Mouse (Mus musculus) heart, embryonic 12.5 days (tissue): ENCODE measurements around the gene Tgfbr3. TPM values are rescaled to one million over a fixed set of nuclear protein-coding genes. Genes with fewer than 3 reads are reported as not detected.
A peak's percentile ranks its signal among the peaks of the same experiment; 100 is the strongest.

Source experiments
- ATAC-seq: fragments of 200-750 bp; cut with Nextera tagmentation; 2 replicates; pipeline ENCODE4 v1.8.0; 2017; ENCODE audit warnings: moderate TSS enrichment, moderate library complexity; ENCODE audit not compliant: insufficient number of reproducible peaks, low FRiP score
- H3K27ac ChIP-seq: fragments of 300-500 bp; sonication (generic); 2 replicates; pipeline ENCODE4 v1.5.1; 2016; ENCODE audit warnings: mild to moderate bottlenecking, moderate library complexity; ENCODE audit not compliant: poor library complexity, severe bottlenecking
- H3K27me3 ChIP-seq: fragments of 300-500 bp; sonication (generic); replicated peaks from 2 replicates; pipeline ENCODE4 v1.6.1; 2016; ENCODE audit warnings: mild to moderate bottlenecking, moderate library complexity
- H3K36me3 ChIP-seq: fragments of 300-500 bp; sonication (generic); 2 replicates; pipeline ENCODE4 v1.6.1; 2016; ENCODE audit warnings: mild to moderate bottlenecking, moderate library complexity
- H3K4me1 ChIP-seq: fragments of 300-500 bp; sonication (generic); replicated peaks from 2 replicates; pipeline ENCODE4 v1.6.1; 2016; ENCODE audit warnings: mild to moderate bottlenecking
- H3K4me2 ChIP-seq: fragments of 300-500 bp; sonication (generic); 2 replicates; pipeline ENCODE4 v1.6.1; 2016; ENCODE audit warnings: mild to moderate bottlenecking, moderate library complexity
- H3K4me3 ChIP-seq: fragments of 300-500 bp; sonication (generic); 2 replicates; pipeline ENCODE4 v1.5.1; 2016; ENCODE audit warnings: mild to moderate bottlenecking
- H3K9ac ChIP-seq: fragments of 300-500 bp; sonication (generic); 2 replicates; pipeline ENCODE4 v1.6.1; 2016; ENCODE audit warnings: mild to moderate bottlenecking, moderate library complexity
- H3K9me3 ChIP-seq: fragments of 300-500 bp; sonication (generic); replicated peaks from 2 replicates; pipeline ENCODE4 v1.6.1; 2016; ENCODE audit warnings: mild to moderate bottlenecking, moderate library complexity
- WGBS: fragments of 180-500 bp; shearing (Covaris S2); methylation state at CpG from one replicate; pipeline ENCODE4 v1.1.7; 2016; 5-methylcytosine and 5-hydroxymethylcytosine counted together
- polyA plus RNA-seq: library from polyadenylated mRNA; unstranded; fragments of >200 nt; fragmentation: Nextera tagmentation; extraction: Ambion mirVana; gene quantifications from 2 replicates; pipeline ENCODE4 v1.2.1, GENCODE M21; 2016

Gene Tgfbr3
- polyA plus RNA-seq, 1 experiment from 2014 or later = 38.1 TPM

DNA sequence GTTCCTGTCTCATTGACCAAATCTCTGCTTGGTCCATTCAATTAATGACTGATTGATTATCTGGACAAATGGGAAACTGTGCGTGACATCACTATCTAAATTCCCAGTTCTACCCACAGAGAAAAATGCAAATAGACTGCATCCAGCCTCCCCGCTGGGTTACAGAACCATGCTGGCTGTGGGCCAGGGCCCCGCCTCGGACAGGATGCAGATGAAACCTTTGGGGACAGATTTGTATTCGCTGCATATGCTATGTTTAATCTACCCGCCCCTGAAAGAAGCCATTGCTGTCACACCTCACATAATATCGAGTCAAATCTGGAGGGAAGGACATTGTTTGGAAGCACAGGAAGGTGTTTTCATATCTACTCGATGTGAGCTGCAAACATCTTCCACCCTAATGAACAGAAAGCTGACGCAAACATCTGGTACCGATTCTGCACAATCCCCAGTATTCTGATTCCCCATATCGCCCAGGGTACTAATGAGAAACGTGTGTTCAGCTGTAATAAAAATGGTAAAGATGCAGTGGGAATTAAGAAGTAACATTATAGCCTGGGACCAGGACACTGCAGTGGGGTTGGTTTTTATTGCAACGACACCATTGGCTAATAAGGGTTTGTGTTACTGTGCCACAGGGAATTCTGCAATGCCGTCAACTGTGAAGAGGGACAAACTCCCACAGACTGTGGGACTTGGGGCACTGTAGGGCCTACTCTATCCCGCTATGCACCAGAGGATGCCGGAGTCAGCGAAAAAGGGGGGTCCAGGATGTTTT is 67.3 kb downstream of the Tgfbr3 start:
- Histone ChIP-seq H3K36me3 (no peaks in the 10 kb centered on the region), H3K27me3 (no peaks in the 10 kb centered on the region), H3K4me1 (peaks cover 72% of the 10 kb centered on the region), H3K9ac (no peak overlapping the region), H3K4me3 (no peak overlapping the region), H3K27ac (no peak overlapping the region; the same call in 1 of the 2 replicates), H3K9me3 (no peaks in the 10 kb centered on the region), H3K4me2 (no peak overlapping the region)
- ATAC-seq = no peak
- WGBS = 80% methylated on average over 17 of the region's 17 CpGs

GRCm38 (mm10) chr5:107220936-107221335 is 68.5 kb downstream of the Tgfbr3 start:
- ATAC-seq = no peak
- H3K4me3 ChIP-seq = no peak overlapping the region
- H3K27ac ChIP-seq = no peak overlapping the region
- H3K36me3 ChIP-seq = no peaks in the 10 kb centered on the region
- peaks cover 76% of the 10 kb centered on the region for H3K4me1 ChIP-seq
- H3K27me3 ChIP-seq = no peaks in the 10 kb centered on the region
- H3K9ac ChIP-seq = no peak overlapping the region
- H3K9me3 ChIP-seq = no peaks in the 10 kb centered on the region
- no peak overlapping the region for H3K4me2 ChIP-seq
- 69% methylated on average over 5 of the region's 5 CpGs for WGBS

- Histone ChIP-seq H3K9me3 (no peaks in the 10 kb centered on the region), H3K4me2 (no peak overlapping the region), H3K4me3 (no peak overlapping the region), H3K9ac (no peak overlapping the region), H3K4me1 (peaks cover 67% of the 10 kb centered on the region), H3K27ac (no peak overlapping the region), H3K36me3 (peaks cover under 1% of the 10 kb centered on the region; the same call in 1 of the 2 replicates), H3K27me3 (no peaks in the 10 kb centered on the region)
- ATAC-seq = no peak
- WGBS = 69% methylated on average over 6 of the region's 6 CpGs
Measured at GRCm38 (mm10) chr5:107219883-107220282, 69.5 kb downstream of the Tgfbr3 start.

GRCm38 (mm10) chr5:107219318-107219717 is 70.1 kb downstream of the Tgfbr3 start:
- Histone ChIP-seq H3K27ac (no peak overlapping the region), H3K9me3 (no peaks in the 10 kb centered on the region), H3K4me2 (no peak overlapping the region), H3K27me3 (no peaks in the 10 kb centered on the region), H3K4me3 (no peak overlapping the region), H3K4me1 (peaks cover 66% of the 10 kb centered on the region), H3K9ac (no peak overlapping the region), H3K36me3 (peaks cover 5% of the 10 kb centered on the region)
- ATAC-seq = no peak
- 83% methylated on average over 6 of the region's 6 CpGs for WGBS

GRCm38 (mm10) chr5:107218594-107218993 is 70.8 kb downstream of the Tgfbr3 start:
- 77% methylated on average over 3 of the region's 3 CpGs for whole genome bisulfite sequencing
- H3K4me1 ChIP-seq = peaks cover 63% of the 10 kb centered on the region

GRCm38 (mm10) chr5:107217139-107217538 is 72.3 kb downstream of the Tgfbr3 start:
- H3K4me1 ChIP-seq = peaks cover 54% of the 10 kb centered on the region
- H3K27ac ChIP-seq = peak overlapping the region; percentile 48
- H3K4me3 ChIP-seq = no peak overlapping the region
- no peak for ATAC-seq
- WGBS = 40% methylated on average over 2 of the region's 2 CpGs
- peaks cover 5% of the 10 kb centered on the region for H3K36me3 ChIP-seq
- no peak overlapping the region for H3K9ac ChIP-seq
- no peak overlapping the region for H3K4me2 ChIP-seq
- no peaks in the 10 kb centered on the region for H3K9me3 ChIP-seq
- H3K27me3 ChIP-seq = no peaks in the 10 kb centered on the region

More at GRCm38 (mm10) chr5:107218594-107218993, 70.8 kb downstream of the Tgfbr3 start:
- H3K27me3 ChIP-seq = no peaks in the 10 kb centered on the region
- H3K9ac ChIP-seq = no peak overlapping the region
- no peaks in the 10 kb centered on the region for H3K9me3 ChIP-seq
- H3K27ac ChIP-seq = no peak overlapping the region
- no peak overlapping the region for H3K4me3 ChIP-seq
- H3K4me2 ChIP-seq = no peak overlapping the region
- ATAC-seq = no peak
- peaks cover 5% of the 10 kb centered on the region for H3K36me3 ChIP-seq

DNA sequence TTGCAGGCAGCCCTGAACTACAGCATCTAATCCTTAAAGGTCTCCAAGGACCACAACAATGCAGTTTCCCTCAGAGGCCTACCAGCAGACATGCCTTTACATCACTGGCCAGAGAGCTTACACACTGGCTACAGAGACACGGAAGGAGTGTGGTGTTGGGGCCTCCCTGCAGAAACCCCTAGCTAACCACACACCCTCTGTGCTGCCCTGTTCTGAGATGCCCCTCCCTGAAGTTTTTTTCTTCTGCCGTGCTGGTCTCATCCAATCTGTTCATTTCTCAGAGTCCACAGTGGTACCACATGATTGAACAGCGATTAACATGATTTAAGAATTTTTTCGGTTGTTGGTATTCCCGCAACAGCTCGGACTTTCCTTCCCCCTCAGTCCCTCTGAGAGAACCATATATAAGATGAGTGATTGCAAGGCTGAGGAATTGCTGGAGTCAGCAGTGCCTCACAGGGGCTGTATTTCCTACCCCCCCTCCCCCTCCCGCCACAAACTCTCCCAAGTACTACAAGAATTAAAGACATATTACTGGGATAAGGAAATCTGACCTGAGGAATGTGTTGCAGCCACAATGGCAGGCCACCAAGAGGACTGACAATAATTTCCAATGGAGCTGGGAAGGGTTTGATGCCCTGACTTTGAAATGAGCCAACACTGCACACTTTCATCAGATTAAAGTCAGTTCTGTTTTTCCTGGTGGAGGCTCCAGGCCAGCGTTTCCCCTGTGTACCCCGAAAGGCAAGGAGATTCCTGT is 75.9 kb downstream of the Tgfbr3 start:
- H3K4me1 ChIP-seq = peaks cover 29% of the 10 kb centered on the region

GRCm38 (mm10) chr5:107211830-107212370 is 77.5 kb downstream of the Tgfbr3 start:
- peaks cover 5% of the 10 kb centered on the region for H3K36me3 ChIP-seq
- no peak overlapping the region for H3K9ac ChIP-seq
- no peaks in the 10 kb centered on the region for H3K9me3 ChIP-seq
- H3K27ac ChIP-seq = no peak overlapping the region
- H3K4me1 ChIP-seq = peaks cover 15% of the 10 kb centered on the region
- no peaks in the 10 kb centered on the region for H3K27me3 ChIP-seq
- no peak overlapping the region for H3K4me2 ChIP-seq
- H3K4me3 ChIP-seq = no peak overlapping the region
- no peak for ATAC-seq
- 85% methylated on average over 10 of the region's 10 CpGs for WGBS

More for the DNA sequence above, 75.9 kb downstream of the Tgfbr3 start:
- no peaks in the 10 kb centered on the region for H3K27me3 ChIP-seq
- WGBS = 78% methylated on average over 9 of the region's 9 CpGs
- no peak overlapping the region for H3K27ac ChIP-seq
- H3K9ac ChIP-seq = no peak overlapping the region
- ATAC-seq = no peak
- H3K4me2 ChIP-seq = no peak overlapping the region
- H3K4me3 ChIP-seq = no peak overlapping the region
- H3K36me3 ChIP-seq = peaks cover 5% of the 10 kb centered on the region
- H3K9me3 ChIP-seq = no peaks in the 10 kb centered on the region

DNA sequence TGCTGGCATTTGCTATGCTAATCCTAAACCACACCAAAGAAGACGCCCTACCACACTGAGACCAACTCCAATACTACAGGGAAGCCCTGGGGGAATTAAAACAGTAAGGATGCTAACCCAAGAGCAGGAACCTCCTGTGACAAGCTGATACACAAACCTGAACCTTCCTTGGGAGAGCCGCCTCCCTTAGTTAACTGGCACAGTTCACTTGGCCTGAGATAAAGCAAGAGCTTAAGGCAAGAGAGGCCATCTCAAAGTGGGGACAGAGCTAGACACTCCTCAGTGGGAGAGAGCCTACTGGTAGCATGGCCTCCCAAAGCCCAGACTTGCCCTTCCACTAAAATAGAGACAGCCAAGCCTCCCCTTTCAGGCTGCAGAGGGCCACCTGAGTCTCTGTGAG is 79.4 kb downstream of the Tgfbr3 start:
- H3K4me2 ChIP-seq = no peak overlapping the region
- H3K9ac ChIP-seq = no peak overlapping the region
- peaks cover 9% of the 10 kb centered on the region for H3K4me1 ChIP-seq
- WGBS = 82% methylated on average over 2 of the region's 2 CpGs
- H3K27me3 ChIP-seq = no peaks in the 10 kb centered on the region
- H3K36me3 ChIP-seq = peaks cover 11% of the 10 kb centered on the region
- no peak overlapping the region for H3K27ac ChIP-seq
- no peak overlapping the region for H3K4me3 ChIP-seq
- no peaks in the 10 kb centered on the region for H3K9me3 ChIP-seq
- no peak for ATAC-seq

DNA sequence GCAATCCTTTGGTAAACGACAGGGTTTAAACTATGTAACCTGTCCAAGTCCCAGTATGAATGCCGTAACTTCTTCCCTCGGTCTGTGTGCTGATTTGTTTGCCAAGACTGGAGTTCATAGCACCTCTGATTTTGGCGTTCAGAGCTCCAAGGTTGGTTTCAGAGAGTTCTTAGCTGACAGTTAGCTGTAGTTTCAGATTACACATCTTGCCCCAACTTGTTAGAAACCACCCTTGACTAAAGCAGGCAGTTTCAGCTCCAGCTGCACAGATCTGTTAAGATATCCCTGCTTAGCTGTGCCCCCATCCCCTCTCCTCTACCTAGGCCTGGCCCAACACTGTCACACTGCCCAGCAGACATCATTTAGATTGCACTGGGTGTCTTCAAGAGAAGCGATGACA is 81.5 kb downstream of the Tgfbr3 start:
- no peak for ATAC-seq
- H3K9me3 ChIP-seq = no peaks in the 10 kb centered on the region
- no peak overlapping the region for H3K4me3 ChIP-seq
- WGBS = 88% methylated on average over 5 of the region's 5 CpGs
- no peak overlapping the region for H3K27ac ChIP-seq
- H3K4me1 ChIP-seq = peaks cover 9% of the 10 kb centered on the region
- H3K4me2 ChIP-seq = no peak overlapping the region
- H3K36me3 ChIP-seq = peaks cover 7% of the 10 kb centered on the region; the same call in 1 of the 2 replicates
- no peaks in the 10 kb centered on the region for H3K27me3 ChIP-seq
- no peak overlapping the region for H3K9ac ChIP-seq

GRCm38 (mm10) chr5:107204306-107204705 is 85.1 kb downstream of the Tgfbr3 start:
- no peaks in the 10 kb centered on the region for H3K27me3 ChIP-seq
- no peaks in the 10 kb centered on the region for H3K9me3 ChIP-seq
- H3K4me3 ChIP-seq = no peak overlapping the region
- ATAC-seq = no peak
- H3K36me3 ChIP-seq = peaks cover 7% of the 10 kb centered on the region; the same call in 1 of the 2 replicates
- H3K4me1 ChIP-seq = peaks cover 34% of the 10 kb centered on the region
- H3K9ac ChIP-seq = no peak overlapping the region
- H3K27ac ChIP-seq = no peak overlapping the region
- H3K4me2 ChIP-seq = no peak overlapping the region
